Mouse (Mus musculus): ENCODE results near the gene Mmp15. TPM values are rescaled to one million over a fixed set of nuclear protein-coding genes. Genes with fewer than 3 reads are reported as not detected.

Gene Mmp15
- polyA plus RNA-seq, 1 experiment from 2014 or later: 13.0 TPM

DNA sequence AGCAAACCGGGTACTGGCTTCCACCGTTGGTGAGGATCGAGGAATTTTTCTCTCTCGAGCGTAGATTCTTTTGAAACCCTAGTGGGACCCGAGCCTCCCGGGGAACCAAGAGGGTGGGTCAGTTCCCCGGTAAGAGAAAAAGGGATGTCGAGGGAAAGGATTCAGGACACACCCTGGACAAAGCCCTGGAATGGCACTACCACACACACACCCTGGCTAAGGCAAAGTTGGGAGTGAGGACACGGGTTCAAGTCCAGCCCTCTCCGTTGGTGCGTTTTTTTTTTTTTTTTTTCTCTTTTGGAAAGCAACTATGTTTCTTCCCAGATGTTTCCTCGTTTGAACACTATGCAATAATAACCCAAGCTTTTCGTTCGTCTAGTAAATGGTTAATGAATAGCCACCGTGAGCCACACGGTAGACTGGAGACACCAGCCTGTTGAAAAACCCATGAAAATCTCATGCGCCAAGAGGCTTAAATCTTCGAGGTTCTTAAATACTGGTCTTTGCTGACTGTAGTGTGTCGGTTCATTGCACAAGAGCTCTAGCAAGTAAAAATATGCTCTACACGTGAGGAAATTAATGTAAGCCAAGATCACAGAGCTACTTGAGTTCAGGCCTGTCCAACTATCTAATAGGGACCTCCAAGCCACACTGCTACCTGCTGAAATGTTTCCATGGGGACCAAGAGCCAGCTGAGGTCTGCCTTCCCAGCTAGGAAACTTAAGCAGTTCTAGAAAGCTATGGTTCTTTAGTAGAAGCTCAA, 19.4 kb upstream of the Mmp15 start:
- peak overlapping the region; percentile 85 for H3K9ac ChIP-seq (ENCODE audit: low read depth, low read length)
- peaks cover 7% of the 10 kb centered on the region; the same call in 1 of the 2 replicates for H3K36me3 ChIP-seq (ENCODE audit: control insufficient read depth, insufficient read depth, low read length)
- DNase-seq (ENCODE audit: low spot score) (no peak), ATAC-seq (ENCODE audit: low FRiP score) (peak; percentile 57)
- peak overlapping the region; percentile 97 for H3K27ac ChIP-seq (ENCODE audit: low read depth, low read length)
- H3K4me1 ChIP-seq (replicated peaks; ENCODE audit: control insufficient read depth, insufficient read depth, low read length): 0 out of 2 replicates have a peak, but pooled peaks cover 5% of the 10 kb centered on the region
- no peaks in the 10 kb centered on the region for H3K27me3 ChIP-seq (ENCODE audit: control insufficient read depth, insufficient read depth, low read length)
- peak overlapping the region; percentile 56 for H3K4me3 ChIP-seq (ENCODE audit: low read depth, low read length)
- peak overlapping the region; percentile 84 for H3K4me2 ChIP-seq (replicated peaks; ENCODE audit: low read depth, low read length)
- H3K9me3 ChIP-seq (ENCODE audit: control insufficient read depth, low read length): no peaks in the 10 kb centered on the region
- WGBS: 30% methylated on average over 21 of the region's 21 CpGs

DNA sequence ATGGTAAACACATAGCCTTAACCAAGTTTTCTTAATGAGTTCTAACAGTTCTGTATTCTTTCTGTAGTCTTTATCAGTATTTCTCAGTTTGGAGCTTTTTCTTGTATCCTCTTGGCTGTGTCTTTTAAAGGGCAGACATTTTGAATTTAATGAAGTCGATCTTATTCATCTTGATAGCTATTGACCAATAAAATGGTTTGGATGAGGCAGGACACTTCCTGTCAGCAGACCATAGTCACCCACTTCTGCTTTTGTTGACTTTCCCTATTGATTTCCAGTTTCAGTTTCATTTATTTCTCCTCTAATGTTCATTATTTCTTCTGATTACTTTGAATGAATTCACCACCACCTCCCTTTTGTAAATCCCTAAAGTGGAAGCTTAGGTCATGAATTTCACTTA, 16.4 kb upstream of the Mmp15 start:
- no peaks in the 10 kb centered on the region for H3K27me3 ChIP-seq (ENCODE audit: control insufficient read depth, insufficient read depth, low read length)
- no peaks in the 10 kb centered on the region for H3K9me3 ChIP-seq (ENCODE audit: control insufficient read depth, low read length)
- H3K27ac ChIP-seq (ENCODE audit: low read depth, low read length): no peak overlapping the region
- H3K4me2 ChIP-seq (replicated peaks; ENCODE audit: low read depth, low read length): no peak overlapping the region
- H3K4me1 ChIP-seq (replicated peaks; ENCODE audit: control insufficient read depth, insufficient read depth, low read length): no peaks in the 10 kb centered on the region
- no peaks in the 10 kb centered on the region for H3K36me3 ChIP-seq (ENCODE audit: control insufficient read depth, insufficient read depth, low read length)
- ATAC-seq (ENCODE audit: low FRiP score): no peak
- whole genome bisulfite sequencing: 96% methylated on average over 1 of the region's 1 CpGs
- no peak for DNase-seq (ENCODE audit: low spot score)
- H3K9ac ChIP-seq (ENCODE audit: low read depth, low read length): no peak overlapping the region
- H3K4me3 ChIP-seq (ENCODE audit: low read depth, low read length): no peak overlapping the region

GRCm38 (mm10) chr8:95336363-95336762, 15.7 kb upstream of the Mmp15 start:
- no peak for ATAC-seq (ENCODE audit: low FRiP score)

GRCm38 (mm10) chr8:95341721-95342120, 10.3 kb upstream of the Mmp15 start:
- no peak for DNase-seq (ENCODE audit: low spot score)
- ATAC-seq (ENCODE audit: low FRiP score): no peak
- no peaks in the 10 kb centered on the region for H3K27me3 ChIP-seq (ENCODE audit: control insufficient read depth, insufficient read depth, low read length)
- no peaks in the 10 kb centered on the region for H3K36me3 ChIP-seq (ENCODE audit: control insufficient read depth, insufficient read depth, low read length)
- H3K9ac ChIP-seq (ENCODE audit: low read depth, low read length): no peak overlapping the region
- no peak overlapping the region for H3K4me3 ChIP-seq (ENCODE audit: low read depth, low read length)
- H3K4me1 ChIP-seq (replicated peaks; ENCODE audit: control insufficient read depth, insufficient read depth, low read length): no peaks in the 10 kb centered on the region
- H3K9me3 ChIP-seq (ENCODE audit: control insufficient read depth, low read length): no peaks in the 10 kb centered on the region
- no peak overlapping the region for H3K4me2 ChIP-seq (replicated peaks; ENCODE audit: low read depth, low read length)
- no peak overlapping the region for H3K27ac ChIP-seq (ENCODE audit: low read depth, low read length)
- 71% methylated on average over 5 of the region's 5 CpGs for WGBS

More at GRCm38 (mm10) chr8:95336363-95336762, 15.7 kb upstream of the Mmp15 start:
- Histone ChIP-seq H3K4me1 (replicated peaks; ENCODE audit: control insufficient read depth, insufficient read depth, low read length) (no peaks in the 10 kb centered on the region), H3K4me2 (replicated peaks; ENCODE audit: low read depth, low read length) (no peak overlapping the region), H3K36me3 (ENCODE audit: control insufficient read depth, insufficient read depth, low read length) (no peaks in the 10 kb centered on the region), H3K27me3 (ENCODE audit: control insufficient read depth, insufficient read depth, low read length) (no peaks in the 10 kb centered on the region), H3K9ac (ENCODE audit: low read depth, low read length) (no peak overlapping the region), H3K9me3 (ENCODE audit: control insufficient read depth, low read length) (no peaks in the 10 kb centered on the region), H3K27ac (ENCODE audit: low read depth, low read length) (no peak overlapping the region), H3K4me3 (ENCODE audit: low read depth, low read length) (no peak overlapping the region)
- no peak for DNase-seq (ENCODE audit: low spot score)

DNA sequence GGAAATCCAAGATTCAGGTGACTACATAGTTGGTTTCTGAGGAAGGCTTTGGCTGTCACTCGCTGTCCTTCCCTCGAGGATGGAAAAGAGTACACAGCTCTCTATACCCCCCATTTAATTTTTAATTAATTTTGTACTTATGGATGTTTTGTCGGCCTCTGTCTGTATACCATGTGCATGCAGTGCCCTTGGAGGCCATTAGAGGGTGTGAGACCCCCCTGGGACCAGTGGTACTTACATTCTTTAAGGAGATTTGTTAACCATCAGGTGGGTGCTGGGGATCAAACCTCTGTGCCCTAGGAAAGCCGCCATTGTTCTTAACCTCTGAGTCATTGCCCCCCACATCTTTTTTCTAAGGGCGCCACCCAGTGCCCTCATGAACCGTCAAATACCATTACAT, 7.4 kb upstream of the Mmp15 start:
- no peaks in the 10 kb centered on the region for H3K9me3 ChIP-seq (ENCODE audit: control insufficient read depth, low read length)
- H3K4me2 ChIP-seq (replicated peaks; ENCODE audit: low read depth, low read length): no peak overlapping the region
- no peaks in the 10 kb centered on the region for H3K4me1 ChIP-seq (replicated peaks; ENCODE audit: control insufficient read depth, insufficient read depth, low read length)
- DNase-seq (ENCODE audit: low spot score): no peak
- no peak for ATAC-seq (ENCODE audit: low FRiP score)
- 79% methylated on average over 6 of the region's 6 CpGs for WGBS
- H3K27ac ChIP-seq (ENCODE audit: low read depth, low read length): no peak overlapping the region
- H3K27me3 ChIP-seq (ENCODE audit: control insufficient read depth, insufficient read depth, low read length): no peaks in the 10 kb centered on the region
- no peaks in the 10 kb centered on the region for H3K36me3 ChIP-seq (ENCODE audit: control insufficient read depth, insufficient read depth, low read length)
- H3K4me3 ChIP-seq (ENCODE audit: low read depth, low read length): no peak overlapping the region
- H3K9ac ChIP-seq (ENCODE audit: low read depth, low read length): no peak overlapping the region

GRCm38 (mm10) chr8:95346643-95347545, 5.2 kb upstream of the Mmp15 start:
- 30% methylated on average over 8 of the region's 8 CpGs for WGBS
- Histone ChIP-seq H3K4me3 (ENCODE audit: low read depth, low read length) (no peak overlapping the region), H3K9me3 (ENCODE audit: control insufficient read depth, low read length) (no peaks in the 10 kb centered on the region), H3K36me3 (ENCODE audit: control insufficient read depth, insufficient read depth, low read length) (no peaks in the 10 kb centered on the region), H3K27me3 (ENCODE audit: control insufficient read depth, insufficient read depth, low read length) (peaks cover 2% of the 10 kb centered on the region; the same call in 1 of the 2 replicates), H3K4me2 (replicated peaks; ENCODE audit: low read depth, low read length) (no peak overlapping the region), H3K9ac (ENCODE audit: low read depth, low read length) (no peak overlapping the region), H3K4me1 (replicated peaks; ENCODE audit: control insufficient read depth, insufficient read depth, low read length) (no peaks in the 10 kb centered on the region; the same call in 1 of the 2 replicates), H3K27ac (ENCODE audit: low read depth, low read length) (no peak overlapping the region)
- DNase-seq (ENCODE audit: low spot score): peak; percentile 88
- peak; percentile 61 for ATAC-seq (ENCODE audit: low FRiP score)

DNA sequence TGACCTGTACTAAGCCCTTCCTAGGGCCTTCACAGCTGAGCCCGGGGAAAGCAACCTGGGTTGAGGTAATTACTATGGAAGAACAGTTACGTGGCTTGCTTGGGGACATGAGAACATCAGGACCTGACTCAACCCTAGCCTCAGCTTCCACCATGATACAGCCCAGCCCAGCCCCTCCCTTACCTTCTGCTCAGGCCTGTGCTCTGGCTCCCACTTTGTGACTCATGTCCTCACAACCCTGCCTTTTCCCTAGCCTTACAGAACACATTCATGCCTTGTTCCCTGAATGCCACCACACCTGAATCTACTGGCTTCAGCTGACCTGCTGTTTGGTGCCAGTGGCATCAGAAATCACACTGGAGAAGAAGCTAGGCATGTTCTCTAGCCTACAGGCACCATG, 3.7 kb upstream of the Mmp15 start:
- Histone ChIP-seq H3K36me3 (ENCODE audit: control insufficient read depth, insufficient read depth, low read length) (no peaks in the 10 kb centered on the region), H3K27me3 (ENCODE audit: control insufficient read depth, insufficient read depth, low read length) (peaks cover 2% of the 10 kb centered on the region; the same call in 1 of the 2 replicates), H3K9ac (ENCODE audit: low read depth, low read length) (no peak overlapping the region), H3K4me3 (ENCODE audit: low read depth, low read length) (no peak overlapping the region), H3K27ac (ENCODE audit: low read depth, low read length) (no peak overlapping the region), H3K9me3 (ENCODE audit: control insufficient read depth, low read length) (no peaks in the 10 kb centered on the region), H3K4me1 (replicated peaks; ENCODE audit: control insufficient read depth, insufficient read depth, low read length) (no peaks in the 10 kb centered on the region; the same call in 1 of the 2 replicates), H3K4me2 (replicated peaks; ENCODE audit: low read depth, low read length) (no peak overlapping the region)
- WGBS: 88% methylated on average over 2 of the region's 2 CpGs
- DNase-seq (ENCODE audit: low spot score) (no peak), ATAC-seq (ENCODE audit: low FRiP score) (no peak)

- 65% methylated on average over 18 of the region's 19 CpGs for WGBS
- Histone ChIP-seq H3K4me3 (ENCODE audit: low read depth, low read length) (no peak overlapping the region), H3K27ac (ENCODE audit: low read depth, low read length) (no peak overlapping the region), H3K9ac (ENCODE audit: low read depth, low read length) (no peak overlapping the region), H3K4me1 (replicated peaks; ENCODE audit: control insufficient read depth, insufficient read depth, low read length) (no peaks in the 10 kb centered on the region; the same call in 1 of the 2 replicates), H3K36me3 (ENCODE audit: control insufficient read depth, insufficient read depth, low read length) (no peaks in the 10 kb centered on the region), H3K4me2 (replicated peaks; ENCODE audit: low read depth, low read length) (no peak overlapping the region), H3K27me3 (ENCODE audit: control insufficient read depth, insufficient read depth, low read length) (peaks cover 2% of the 10 kb centered on the region; the same call in 1 of the 2 replicates), H3K9me3 (ENCODE audit: control insufficient read depth, low read length) (no peaks in the 10 kb centered on the region)
- ATAC-seq (ENCODE audit: low FRiP score) (no peak), DNase-seq (ENCODE audit: low spot score) (no peak)
Measured at GRCm38 (mm10) chr8:95348811-95349630, 3.0 kb upstream of the Mmp15 start.

Measured in hindbrain, embryonic 11.5 days (tissue).